Mouse (Mus musculus) G1E (cell line): Measurements from ENCODE around the gene Ly6g6e. TPM values are rescaled to one million over a fixed set of nuclear protein-coding genes. Genes with fewer than 3 reads are reported as not detected.

Experiments
- ATAC-seq: 2 replicates; pipeline ENCODE4 v1.8.0; 2016; ENCODE audit warnings: mild to moderate bottlenecking; ENCODE audit not compliant: insufficient number of reproducible peaks, poor library complexity, low FRiP score, severe bottlenecking; ENCODE audit errors: extremely low read depth
- DNase-seq: peaks from one replicate; pipeline ENCODE4 v3.0.0; 2012; ENCODE audit warnings: low spot score
- H3K27me3 ChIP-seq: 2 replicates; pipeline ENCODE4 v1.6.1; 2012; ENCODE audit warnings: mild to moderate bottlenecking, low read length, inconsistent platforms; ENCODE audit not compliant: insufficient read depth
- H3K36me3 ChIP-seq: replicated peaks from 2 replicates; pipeline ENCODE3; 2012; ENCODE audit warnings: mild to moderate bottlenecking, inconsistent platforms
- H3K4me1 ChIP-seq: 2 replicates; pipeline ENCODE4 v1.6.1; 2012; ENCODE audit warnings: low read depth, low read length, inconsistent platforms, mixed read lengths; ENCODE audit not compliant: insufficient read depth
- H3K4me3 ChIP-seq: 2 replicates; pipeline ENCODE4 v1.5.1; 2012; ENCODE audit warnings: low read depth, mild to moderate bottlenecking, inconsistent platforms, low read length, moderate library complexity, mixed read lengths
- H3K9me3 ChIP-seq: replicated peaks from 2 replicates; pipeline ENCODE4 v1.6.1; 2012; ENCODE audit warnings: inconsistent platforms
- CTCF ChIP-seq: IDR thresholded peaks from 2 replicates; pipeline ENCODE4 v1.5.1; 2012; ENCODE audit warnings: low read depth, low read length, inconsistent platforms, mixed read lengths
- GATA1 ChIP-seq: IDR thresholded peaks from 2 replicates; pipeline ENCODE4 v1.6.1; 2012; ENCODE audit warnings: borderline replicate concordance, low read length, inconsistent platforms, mixed read lengths
- GATA2 ChIP-seq: IDR thresholded peaks from 2 replicates; pipeline ENCODE4 v1.6.1; 2012; ENCODE audit warnings: low read depth, low read length, inconsistent platforms, borderline replicate concordance
- POLR2AphosphoS5 ChIP-seq: IDR thresholded peaks from 2 replicates; pipeline ENCODE4 v1.6.1; 2012; ENCODE audit warnings: low read depth, low read length, inconsistent platforms; ENCODE audit not compliant: insufficient replicate concordance
- TAL1 ChIP-seq: conservative IDR thresholded peaks from 2 replicates; pipeline ENCODE4 v1.6.1; 2012; ENCODE audit warnings: low read depth, low read length, inconsistent platforms, mixed read lengths
- polyA plus RNA-seq: library from polyadenylated mRNA; stranded (reverse); fragments of >175 nt; gene quantifications from 2 replicates; pipeline ENCODE4 v1.2.3, GENCODE M21; 2012
- total RNA-seq, 2 experiments: library from RNA; stranded (forward) in 1 of 2; stranded (reverse) in 1 of 2; fragments of 200-1000 nt in 1 of 2; fragments of >200 nt in 1 of 2; fragmentation: Nextera tagmentation in 1 of 2; gene quantifications; 2 replicates each; pipeline ENCODE4 v1.2.3; 2014 to 2017

Gene Ly6g6e
- total and polyA plus RNA-seq, 3 experiments, result 0.36 TPM; not detected in 2

GRCm38 (mm10) chr17:35064378-35064877 is 12.3 kb upstream of the Ly6g6e start:
- peaks cover 51% of the 10 kb centered on the region for H3K4me1 ChIP-seq
- H3K4me3 ChIP-seq, result no peak overlapping the region; the same call in 1 of the 2 replicates
- DNase-seq (no peak), ATAC-seq (no peak)
- H3K9me3 ChIP-seq, result no peaks in the 10 kb centered on the region
- peaks cover 47% of the 10 kb centered on the region for H3K27me3 ChIP-seq
- TF ChIP-seq CTCF (no peak), TAL1 (no peak), POLR2AphosphoS5 (no peak), GATA2 (no peak), GATA1 (no peak)
- peaks cover 36% of the 10 kb centered on the region for H3K36me3 ChIP-seq

GRCm38 (mm10) chr17:35064951-35065947 is 11.5 kb upstream of the Ly6g6e start, which contains the start of gene Ly6g6c:
Gene Ly6g6c, plus strand, starts transcription at chr17:35065388.
- Histone ChIP-seq H3K4me3 (peak within 1 kb of the TSS; percentile 49; the same call in 1 of the 2 replicates), H3K9me3 (no peaks in the 10 kb centered on the region), H3K4me1 (peaks cover 44% of the 10 kb centered on the region), H3K36me3 (peaks cover 33% of the 10 kb centered on the region), H3K27me3 (peaks cover 52% of the 10 kb centered on the region)
- DNase-seq (no peak), ATAC-seq (no peak)
- TF ChIP-seq POLR2AphosphoS5 (no peak), CTCF (no peak), TAL1 (no peak)

GRCm38 (mm10) chr17:35066084-35066483 is 10.6 kb upstream of the Ly6g6e start, which contains the start of gene Mpig6b:
Gene Mpig6b, minus strand, starts transcription at chr17:35066184.
- peaks cover 43% of the 10 kb centered on the region for H3K4me1 ChIP-seq
- no peak for TF ChIP-seq TAL1
- TF ChIP-seq CTCF, result no peak
- no peak for TF ChIP-seq GATA1
- no peak for TF ChIP-seq POLR2AphosphoS5
- TF ChIP-seq GATA2, result no peak
- peaks cover 24% of the 10 kb centered on the region for H3K36me3 ChIP-seq
- DNase-seq, result no peak
- ATAC-seq, result no peak
- no peaks in the 10 kb centered on the region for H3K9me3 ChIP-seq
- H3K27me3 ChIP-seq, result peaks cover 52% of the 10 kb centered on the region
- H3K4me3 ChIP-seq, result peak within 1 kb of the TSS; percentile 49; the same call in 1 of the 2 replicates

GRCm38 (mm10) chr17:35068213-35068914 is 8.3 kb upstream of the Ly6g6e start:
- no peak for ATAC-seq
- peaks cover 57% of the 10 kb centered on the region for H3K27me3 ChIP-seq
- no peak overlapping the region for H3K4me3 ChIP-seq
- TF ChIP-seq CTCF, result no peak
- no peak for TF ChIP-seq GATA1
- no peak for TF ChIP-seq TAL1
- no peak for TF ChIP-seq GATA2
- no peak for TF ChIP-seq POLR2AphosphoS5
- peaks cover 4% of the 10 kb centered on the region for H3K36me3 ChIP-seq
- H3K4me1 ChIP-seq, result peaks cover 36% of the 10 kb centered on the region
- H3K9me3 ChIP-seq, result no peaks in the 10 kb centered on the region
- DNase-seq, result no peak

- DNase-seq, result no peak
- no peak for ATAC-seq
- no peaks in the 10 kb centered on the region for H3K36me3 ChIP-seq
- no peak overlapping the region for H3K4me3 ChIP-seq
- H3K4me1 ChIP-seq, result peaks cover 28% of the 10 kb centered on the region
- no peaks in the 10 kb centered on the region for H3K9me3 ChIP-seq
- no peak for TF ChIP-seq CTCF
- no peak for TF ChIP-seq POLR2AphosphoS5
- no peak for TF ChIP-seq GATA1
- no peak for TF ChIP-seq GATA2
- H3K27me3 ChIP-seq, result peaks cover 46% of the 10 kb centered on the region
Measured at GRCm38 (mm10) chr17:35070556-35071229, 6.0 kb upstream of the Ly6g6e start.

GRCm38 (mm10) chr17:35071454-35071853 is 5.2 kb upstream of the Ly6g6e start:
- Histone ChIP-seq H3K36me3 (no peaks in the 10 kb centered on the region), H3K4me1 (peaks cover 26% of the 10 kb centered on the region), H3K9me3 (no peaks in the 10 kb centered on the region), H3K27me3 (peaks cover 39% of the 10 kb centered on the region), H3K4me3 (no peak overlapping the region)
- ATAC-seq (no peak), DNase-seq (no peak)
- TF ChIP-seq CTCF, result no peak
- TF ChIP-seq TAL1, result no peak
- no peak for TF ChIP-seq POLR2AphosphoS5
- no peak for TF ChIP-seq GATA1
- no peak for TF ChIP-seq GATA2
